Mouse (Mus musculus) kidney, postnatal 25 days (tissue): ENCODE data around the gene Rabgap1l.
A peak's percentile ranks its signal among the peaks of the same experiment; 100 is the strongest.

Experiments
- DNase-seq, 2 experiments: peaks; one replicate each; pipeline ENCODE4 v3.0.0; 2021; ENCODE audit warnings: mixed read lengths in 2 of 2

Rabgap1l gene

DNA sequence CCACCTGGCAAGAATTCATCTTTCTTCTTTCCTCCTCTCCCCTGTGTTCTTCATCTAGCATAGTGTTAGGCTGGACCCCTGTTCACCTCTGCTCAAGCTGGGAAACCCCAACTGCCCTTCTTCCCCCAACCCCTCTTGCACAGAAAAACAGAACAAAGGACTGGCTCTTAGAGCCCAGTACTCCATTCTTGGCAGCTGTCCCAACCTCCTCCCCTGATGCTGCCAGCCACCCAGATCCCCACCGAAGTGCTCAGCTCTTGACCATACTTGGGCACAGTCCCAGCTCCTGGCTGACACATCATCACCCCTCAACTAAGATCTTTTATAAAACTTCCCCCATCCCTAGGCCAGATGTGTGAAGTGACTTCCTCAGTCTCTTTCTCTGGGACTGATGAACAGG, 422.5 kb downstream of the Rabgap1l start:
- no peak for DNase-seq

DNA sequence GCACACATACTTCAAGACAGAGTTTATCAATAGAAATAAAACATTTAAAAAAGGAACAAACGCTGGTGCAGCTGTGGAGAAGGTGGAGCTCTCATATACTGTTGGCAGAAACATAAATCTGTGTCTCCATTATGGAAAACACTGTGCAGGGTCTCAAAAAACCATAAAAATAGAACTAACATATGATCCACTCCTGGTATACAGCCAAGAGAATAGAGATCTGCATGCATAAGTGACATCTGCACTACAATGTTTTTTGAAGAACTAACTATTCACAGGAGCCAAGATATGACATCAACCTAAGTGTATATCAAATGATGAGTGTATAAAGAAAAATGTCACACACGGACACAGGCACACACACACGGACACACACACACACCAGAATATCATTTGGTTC, 426.4 kb downstream of the Rabgap1l start:
- DNase-seq: no peak

DNA sequence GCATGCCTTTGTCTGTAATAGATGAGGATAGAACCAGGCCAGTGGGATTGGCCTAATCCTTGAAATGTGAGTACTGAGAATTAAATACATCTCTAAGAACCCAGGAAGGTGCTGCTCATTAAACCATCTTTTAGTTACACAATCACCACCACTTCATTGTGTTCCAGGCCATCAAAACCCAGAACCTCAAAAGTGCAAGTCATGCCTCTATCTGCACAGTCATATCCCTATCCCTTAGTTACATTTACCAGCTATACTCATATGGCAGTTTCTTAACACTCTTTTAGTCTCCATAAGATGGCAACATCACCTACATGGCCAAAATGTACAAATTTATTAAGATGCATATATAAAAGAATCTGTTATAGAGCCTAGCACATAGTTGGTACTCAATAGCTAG, 435.7 kb downstream of the Rabgap1l start:
- no peak for DNase-seq

DNA sequence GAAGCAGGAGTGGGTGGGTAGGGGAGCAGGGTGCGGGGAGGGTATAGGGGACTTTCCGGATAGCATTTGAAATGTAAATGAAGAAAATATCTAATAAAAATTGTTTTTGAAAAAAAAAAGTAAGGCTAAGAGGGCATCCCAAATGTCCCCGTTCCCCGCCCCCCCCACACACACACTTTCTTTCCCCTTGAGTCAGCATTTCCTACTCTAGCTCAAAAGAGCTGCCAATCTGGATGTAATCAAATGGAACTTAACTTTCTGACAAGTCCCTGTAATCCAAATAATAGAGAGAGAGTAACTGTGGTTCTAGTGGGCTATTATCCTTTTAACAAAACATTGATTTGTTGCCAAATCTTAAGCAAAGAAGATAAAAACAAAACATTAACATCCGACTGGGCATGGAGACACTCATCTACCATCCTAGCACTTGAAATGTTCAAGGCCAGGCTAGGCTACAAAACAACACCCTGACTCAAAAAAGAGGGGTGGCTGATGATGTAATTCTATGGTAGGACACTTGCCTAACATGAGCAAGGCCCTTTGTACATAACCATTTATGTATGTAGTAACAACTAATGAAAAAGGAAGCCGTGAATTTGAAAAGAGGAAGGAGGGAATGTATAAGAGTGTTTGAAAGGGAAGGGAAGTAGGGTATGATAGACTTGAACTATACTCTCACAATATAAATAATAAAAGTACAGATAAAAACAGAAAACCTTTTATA, 439.1 kb downstream of the Rabgap1l start:
- DNase-seq: no peak

DNA sequence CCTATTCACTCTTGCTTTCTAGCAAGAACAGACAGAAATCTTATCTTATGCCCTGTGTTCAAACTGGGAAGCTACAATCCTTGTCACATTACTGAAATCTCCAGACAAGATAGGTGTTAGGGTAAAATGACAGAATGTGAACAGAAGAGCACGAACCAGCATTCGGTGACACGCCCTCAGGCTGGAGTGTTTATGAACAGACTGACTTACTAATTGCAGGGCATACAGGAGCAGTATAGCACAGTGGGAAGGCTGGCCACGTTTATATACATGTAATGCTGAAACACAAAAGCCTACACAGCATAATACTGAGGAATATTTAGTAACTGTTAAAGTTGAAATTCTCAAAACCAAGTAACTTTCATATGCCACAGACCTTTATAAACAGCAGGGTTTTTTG, 440.7 kb downstream of the Rabgap1l start:
- DNase-seq: no peak

DNA sequence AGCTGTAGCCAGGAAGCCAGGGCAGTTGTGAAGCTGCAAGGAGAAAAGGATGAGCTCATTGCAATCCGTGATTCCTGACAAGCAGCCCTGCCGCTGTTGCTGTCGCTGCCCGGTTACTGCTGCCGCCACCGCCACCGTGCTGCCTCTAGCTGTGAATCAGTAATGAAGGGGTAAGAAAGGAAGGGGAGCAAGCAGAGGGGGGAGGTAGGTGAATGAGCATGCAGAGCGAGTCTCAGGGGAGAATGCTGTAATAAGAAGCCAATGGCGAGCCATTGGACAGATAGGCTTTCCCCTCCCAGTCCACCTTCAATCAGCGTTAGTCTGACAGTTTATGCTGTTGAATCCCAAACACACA, 441.2 kb downstream of the Rabgap1l start:
- DNase-seq: peak; percentile 10 to 40

DNA sequence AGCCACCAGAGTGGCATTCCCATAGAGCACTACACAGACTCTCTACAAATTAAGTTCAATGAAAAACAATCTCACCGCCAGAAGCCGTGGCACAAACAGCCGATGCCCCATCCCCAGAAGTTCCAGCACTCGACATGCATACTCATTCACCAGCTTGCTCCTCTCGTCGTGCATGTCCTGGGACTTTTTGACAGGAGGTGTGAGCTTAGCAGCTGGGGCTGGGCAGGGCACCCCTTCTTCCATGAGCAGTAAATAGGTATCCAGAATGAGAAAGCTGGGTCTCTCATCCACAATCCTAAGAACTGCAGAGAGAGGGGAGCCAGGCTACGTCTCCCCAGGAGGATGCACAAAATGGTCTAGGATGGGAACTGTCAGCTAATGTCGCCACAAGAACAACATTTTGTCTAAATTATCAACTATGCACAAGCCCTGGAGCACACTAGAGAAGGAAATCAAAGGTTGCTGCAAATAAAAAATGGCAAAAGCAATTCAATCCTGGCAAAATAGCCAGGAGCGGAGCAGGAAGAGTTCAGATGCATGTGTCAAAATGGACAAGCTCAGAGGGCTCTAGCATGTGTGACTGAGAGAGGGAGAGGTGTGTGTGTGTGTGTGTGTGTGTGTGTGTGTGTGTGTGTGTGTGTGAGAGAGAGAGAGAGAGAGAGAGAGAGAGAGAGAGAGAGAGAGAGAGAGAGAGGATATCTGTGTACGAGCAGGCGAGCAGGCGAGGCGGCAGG, 441.7 kb downstream of the Rabgap1l start:
- no peak for DNase-seq

DNA sequence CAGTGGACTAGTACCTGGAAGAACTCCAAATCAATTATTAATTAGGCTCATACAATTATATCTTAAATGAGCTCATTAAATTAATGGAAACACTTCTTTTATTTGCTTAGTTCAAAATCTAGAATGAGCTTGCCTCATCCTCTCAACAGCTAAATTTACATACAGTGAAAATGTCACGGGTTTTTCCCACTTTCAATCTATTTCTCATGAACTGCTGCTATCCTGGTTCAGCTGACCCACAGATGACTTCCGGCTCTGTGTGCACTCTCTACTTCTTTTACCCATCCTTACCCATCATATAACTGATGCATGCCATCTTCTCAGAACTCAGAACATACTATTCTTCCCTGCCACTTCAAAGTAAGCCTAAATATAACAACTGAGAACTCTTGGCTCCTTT, 452.4 kb downstream of the Rabgap1l start:
- no peak for DNase-seq

DNA sequence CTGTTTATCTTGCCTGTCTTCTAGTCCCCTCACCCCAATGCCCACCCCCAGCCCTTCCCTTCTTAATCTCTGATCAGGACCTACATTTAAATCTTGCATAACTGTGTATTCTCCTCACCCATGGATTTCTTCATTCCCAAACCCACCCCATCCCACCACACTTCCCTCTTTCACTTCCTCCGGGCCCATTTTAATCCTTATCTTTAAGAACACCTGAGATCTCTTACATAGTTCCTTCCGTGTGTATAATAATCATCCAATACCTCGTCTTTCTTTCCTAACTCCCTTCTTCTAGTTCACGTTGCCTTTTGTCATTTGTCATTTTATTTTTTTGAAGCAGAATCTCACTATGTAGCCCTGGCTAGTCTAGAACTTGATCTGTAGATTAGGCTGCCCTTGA, 453.6 kb downstream of the Rabgap1l start:
- no peak for DNase-seq

DNA sequence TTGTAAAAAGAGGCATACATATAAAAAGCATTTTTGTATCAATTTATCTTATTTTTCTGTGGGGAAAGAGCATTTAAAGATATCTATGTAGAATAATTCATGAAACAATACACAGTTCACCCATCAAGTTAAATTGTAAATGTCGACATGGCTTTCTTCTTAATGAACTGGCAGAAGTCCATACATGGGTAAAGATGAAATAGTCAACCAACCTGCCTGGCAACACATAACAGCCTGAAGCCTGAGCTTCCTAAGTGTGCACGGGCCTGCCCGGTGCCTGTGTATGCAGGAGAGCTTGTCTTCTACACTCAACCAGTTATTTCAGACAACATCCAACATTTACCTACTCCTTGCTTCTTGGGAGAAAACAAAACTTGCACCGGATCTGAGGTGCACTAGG, 458.2 kb downstream of the Rabgap1l start:
- no peak for DNase-seq

DNA sequence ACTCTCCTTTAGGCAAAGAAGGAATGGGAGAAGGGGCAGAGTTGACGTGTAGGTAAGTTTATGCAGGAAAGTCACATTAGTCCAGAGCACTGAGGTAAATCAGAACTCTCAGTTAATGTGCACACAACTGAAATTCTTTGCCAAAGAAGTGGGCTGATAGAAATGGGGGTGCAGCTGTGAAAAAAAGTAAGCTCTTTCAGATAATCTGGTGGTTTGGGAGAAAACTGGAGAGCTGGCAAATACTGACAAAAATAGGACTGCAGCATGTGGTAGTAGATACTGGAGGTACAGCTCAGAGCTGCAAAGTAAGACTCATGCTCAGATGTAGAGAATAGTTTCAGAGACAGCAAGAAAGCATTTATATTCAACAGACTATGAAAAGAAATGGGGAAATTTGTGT, 462.2 kb downstream of the Rabgap1l start:
- no peak for DNase-seq

DNA sequence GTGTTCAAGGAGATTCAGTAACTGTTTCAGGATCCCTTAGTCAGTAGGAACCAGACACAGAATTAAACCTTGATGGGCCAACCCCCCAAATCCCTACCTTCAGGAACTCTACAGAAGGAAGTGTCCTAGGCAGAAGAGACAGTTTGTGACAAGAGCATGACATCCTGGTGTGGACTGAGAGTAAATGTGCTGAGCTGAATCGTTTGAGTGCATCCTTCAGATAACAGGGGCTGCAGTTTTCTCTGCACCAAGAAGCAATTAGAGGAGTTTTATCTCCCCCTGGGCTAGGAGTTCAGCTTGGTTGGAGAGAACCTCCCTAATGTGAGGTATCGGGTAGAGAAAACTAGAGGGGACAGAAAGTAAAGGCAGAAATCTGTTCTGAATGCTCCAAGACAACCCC, 462.8 kb downstream of the Rabgap1l start:
- DNase-seq: no peak

DNA sequence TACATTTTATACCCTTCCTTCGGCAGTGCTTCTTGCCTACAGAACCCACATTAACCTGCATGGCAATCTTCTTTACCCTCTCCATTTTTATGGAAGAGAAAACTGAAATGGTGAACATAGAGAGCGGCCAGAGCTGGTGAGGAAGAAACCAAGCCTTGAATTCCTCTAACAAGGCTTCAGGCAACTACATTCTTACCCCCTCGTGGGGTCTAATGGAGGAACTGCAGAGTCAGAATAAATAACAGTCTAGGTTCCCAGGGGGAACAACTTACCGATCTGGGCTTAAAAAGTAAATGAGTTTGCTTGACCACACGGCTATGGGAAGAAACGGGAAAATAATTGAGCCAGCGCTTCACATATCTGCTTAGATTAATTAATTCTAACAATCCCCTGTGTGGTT, 463.2 kb downstream of the Rabgap1l start:
- no peak for DNase-seq

DNA sequence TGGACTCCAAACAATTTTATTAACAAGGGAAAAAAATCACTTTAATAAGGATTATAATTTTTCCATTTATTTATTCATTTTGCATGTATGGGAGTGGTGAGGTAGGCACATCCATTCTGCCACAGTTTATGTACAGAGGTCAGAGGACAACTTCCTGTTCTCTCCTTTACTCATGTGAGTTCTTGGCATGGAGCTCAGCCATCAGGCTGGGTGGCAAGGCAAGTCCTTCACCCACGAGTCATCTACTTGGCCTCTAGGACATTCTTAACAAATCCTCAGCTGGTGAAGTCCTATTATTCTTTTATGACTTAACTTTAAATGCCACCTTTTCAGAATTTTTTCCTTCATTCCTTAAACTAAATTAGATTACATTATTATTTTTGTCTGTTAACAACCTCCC, 465.5 kb downstream of the Rabgap1l start:
- DNase-seq: no peak

DNA sequence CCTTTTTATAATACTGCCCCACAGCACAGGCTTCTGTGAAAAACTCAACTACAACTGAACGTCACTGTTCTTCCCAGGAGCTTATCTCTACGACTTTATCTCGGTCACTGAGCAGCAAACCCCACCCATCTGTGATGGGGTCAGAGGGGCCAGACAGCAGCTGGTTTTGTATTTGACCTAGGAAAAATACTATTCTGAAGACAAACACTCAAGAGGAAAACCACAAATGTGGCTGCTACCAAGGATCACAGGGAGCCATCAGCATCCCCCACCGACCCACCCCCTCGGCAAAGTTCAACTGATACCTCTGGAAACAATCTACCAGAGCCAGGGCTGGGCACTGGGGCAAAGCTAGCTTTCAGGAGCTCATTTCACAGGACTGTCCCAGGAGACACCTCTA, 467.5 kb downstream of the Rabgap1l start:
- DNase-seq: peak in 1 of 2 experiments; percentile 50

DNA sequence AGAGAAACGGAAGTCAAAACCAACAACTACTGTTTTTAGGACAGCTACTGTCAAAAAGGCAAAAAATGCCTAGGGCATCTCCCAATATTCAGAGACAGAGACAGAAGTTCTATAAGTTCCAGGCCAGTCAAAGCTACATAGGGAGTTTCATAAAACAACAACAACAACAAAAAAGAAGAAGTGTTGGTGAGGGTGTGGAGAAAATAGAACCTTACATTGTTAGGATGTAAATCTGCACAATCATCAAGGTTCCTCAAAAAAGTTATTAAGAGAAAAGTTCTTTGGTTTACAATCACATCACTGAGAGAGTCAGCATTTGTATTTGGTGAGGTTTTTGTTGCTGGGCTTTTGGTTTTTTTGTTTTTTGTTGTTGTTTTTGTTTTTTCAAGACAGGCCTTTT, 472.3 kb downstream of the Rabgap1l start:
- no peak for DNase-seq

DNA sequence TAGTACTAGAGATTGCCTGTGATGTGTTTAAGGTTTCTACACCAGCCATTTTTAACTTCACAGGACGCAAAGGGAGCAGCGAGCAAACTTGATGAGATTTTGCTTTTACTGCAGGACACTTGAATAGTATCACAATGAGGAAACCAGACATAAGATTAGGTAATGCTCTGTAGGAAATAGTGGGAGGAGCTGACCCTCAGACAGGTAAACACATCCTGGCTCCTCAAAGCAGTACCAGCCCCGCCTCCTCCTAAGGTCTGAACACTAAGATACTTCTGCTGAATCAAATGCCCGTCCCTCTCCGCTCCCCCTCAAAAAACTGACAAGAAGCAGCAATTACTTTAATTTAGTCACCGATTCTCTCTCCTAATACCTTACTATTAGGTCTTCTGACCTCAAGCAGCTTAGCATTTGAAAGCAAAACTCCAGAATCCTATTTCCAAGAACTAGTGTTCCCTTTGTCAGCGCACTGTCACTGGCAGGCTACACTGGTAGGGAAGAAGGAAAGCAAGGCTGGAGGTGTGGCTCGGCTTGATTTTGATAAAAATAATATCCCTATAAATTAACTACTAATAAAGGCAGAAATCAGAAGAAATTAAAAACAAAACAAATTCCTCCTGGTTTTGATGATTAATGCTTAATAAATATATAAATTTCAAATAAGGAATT, 474.8 kb downstream of the Rabgap1l start:
- DNase-seq: no peak

DNA sequence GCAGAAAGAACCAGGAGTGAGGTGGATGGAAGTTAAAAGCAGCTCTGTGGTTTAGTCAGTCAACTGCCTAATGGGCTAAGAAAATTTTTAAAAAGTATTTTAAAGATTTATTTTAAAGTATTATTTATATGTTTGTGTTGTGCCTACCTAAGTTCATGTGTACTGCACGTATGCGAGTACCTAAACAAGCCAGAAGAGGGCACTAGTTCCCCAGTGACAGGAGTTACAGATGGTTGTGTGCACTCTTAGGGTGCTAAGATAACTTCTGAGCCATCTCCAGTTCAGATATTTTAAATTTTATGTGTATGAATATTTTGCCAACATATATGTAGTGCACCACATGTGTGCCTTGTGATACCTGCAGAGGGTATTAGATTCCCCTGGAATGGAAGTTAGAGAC, 476.8 kb downstream of the Rabgap1l start:
- no peak for DNase-seq

DNA sequence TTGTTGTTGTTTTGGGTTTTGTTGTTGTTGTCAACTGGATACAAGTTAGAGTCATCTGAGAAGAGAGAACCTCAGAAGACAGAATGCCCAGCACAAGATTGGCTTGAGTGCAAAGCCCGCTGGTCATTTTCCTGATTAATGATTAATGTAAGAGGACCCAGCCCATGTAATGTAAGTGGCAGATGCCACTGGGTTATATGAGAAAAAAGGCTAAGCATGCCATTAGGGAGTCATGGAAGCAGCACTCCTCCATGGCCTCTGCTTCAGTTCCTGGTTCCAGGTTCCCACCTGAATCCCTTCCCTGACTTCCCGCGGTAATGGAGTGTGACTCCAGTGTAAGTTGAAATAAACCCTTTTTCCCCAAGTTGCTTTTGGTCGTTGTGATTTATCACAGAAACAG, 480.4 kb downstream of the Rabgap1l start:
- no peak for DNase-seq

DNA sequence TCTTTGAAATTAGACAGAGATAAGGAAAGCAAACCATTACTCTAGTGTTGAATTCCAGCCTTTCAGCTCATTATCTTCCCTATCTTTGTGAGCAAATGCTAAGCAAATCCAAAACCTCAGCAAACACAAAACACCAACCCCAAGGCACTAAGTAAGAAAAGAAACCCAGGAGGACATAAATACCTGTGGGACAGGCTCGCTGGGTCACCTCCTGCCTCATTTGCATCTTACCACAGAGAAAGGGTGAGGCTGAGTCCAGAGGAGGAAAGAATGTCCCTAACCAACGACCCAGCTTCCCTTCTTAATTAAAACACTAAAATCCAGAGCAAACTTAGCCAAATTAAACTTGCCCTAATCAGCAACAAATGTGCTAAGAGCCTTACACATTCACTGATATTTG, 481.1 kb downstream of the Rabgap1l start:
- no peak for DNase-seq

DNA sequence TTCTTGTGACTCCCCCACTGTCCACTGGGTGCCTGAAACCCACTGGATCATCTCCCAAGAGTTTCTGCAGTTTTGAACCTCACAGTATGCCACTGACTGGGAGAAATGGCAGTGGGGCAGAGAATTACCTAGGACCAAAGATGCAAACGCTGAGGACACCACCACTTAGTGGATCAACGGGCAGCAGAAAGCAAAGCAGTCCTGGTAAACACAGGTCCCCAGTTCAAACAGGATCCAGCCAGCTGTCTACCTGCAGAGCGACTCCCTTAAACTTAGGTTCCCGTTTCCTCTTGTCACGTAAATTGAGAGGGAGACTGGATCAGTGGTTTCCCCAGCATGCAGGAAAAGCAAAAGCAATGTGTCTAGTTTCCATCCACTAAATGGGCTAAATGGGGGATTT, 483.1 kb downstream of the Rabgap1l start:
- peak; percentile 25 to 57 for DNase-seq

DNA sequence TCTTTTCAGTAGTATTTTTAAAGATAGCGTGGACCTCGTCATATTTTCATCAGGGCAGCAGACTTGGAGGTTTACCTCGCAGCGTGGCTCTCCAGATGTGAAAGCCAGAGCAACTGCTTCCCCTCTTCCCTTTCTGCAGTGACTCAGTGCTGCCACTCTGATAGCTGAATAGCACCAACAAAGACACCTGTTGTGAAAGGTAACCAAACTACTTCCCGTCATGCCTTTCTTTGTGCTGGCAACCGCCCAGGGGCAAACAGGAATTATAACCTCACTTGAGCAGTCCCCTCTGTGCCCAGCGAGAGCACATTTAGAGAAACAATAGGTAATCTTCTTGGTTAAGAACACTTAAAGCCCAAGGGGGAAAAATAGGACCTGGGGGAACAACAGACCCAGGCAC, 484.0 kb downstream of the Rabgap1l start:
- peak; percentile 50 to 69 for DNase-seq

DNA sequence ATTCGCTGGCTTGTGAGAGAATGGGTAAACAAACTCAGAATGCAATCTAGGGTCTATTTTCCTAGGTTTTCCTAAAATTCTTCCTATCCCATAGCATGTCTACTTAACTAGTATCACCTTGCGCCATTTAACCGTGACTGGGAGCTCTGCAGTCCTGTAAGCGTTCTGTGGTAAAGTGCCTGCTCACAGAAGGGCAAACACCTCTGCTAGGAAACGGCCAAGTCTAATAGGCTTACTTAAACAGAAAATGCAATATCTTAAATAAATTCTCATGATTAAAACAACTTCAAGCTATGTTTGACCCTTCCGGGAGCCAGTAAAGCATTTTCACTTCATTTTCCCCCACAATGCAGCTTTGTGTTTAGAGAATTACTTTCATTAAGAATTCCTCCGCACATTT, 484.5 kb downstream of the Rabgap1l start:
- DNase-seq: no peak
